Mouse (Mus musculus): Measurements from ENCODE around the gene Gm826. TPM values are rescaled to one million over a fixed set of nuclear protein-coding genes. Genes with fewer than 3 reads are reported as not detected.

The Gm826 gene
- not detected for polyA plus RNA-seq (2017; shearing (Covaris generic))

GRCm38 (mm10) chr2:160334111-160334661, at the start of gene Gm826:
Gene Gm826, minus strand, starts transcription at chr2:160334162.

GRCm38 (mm10) chr2:160366980-160367338, 33.0 kb upstream of the Gm826 start, which contains the start of gene Mafb:
Gene Mafb, minus strand, starts transcription at chr2:160367065.

Other genes with a start within 250 kb of the Gm826 start
- gene Mafb, start 32.9 kb upstream of the Gm826 start, polyA plus RNA-seq (2017; shearing (Covaris generic)): 0.11 TPM

Measured in activated CD4-positive, CD25-positive, alpha-beta regulatory T cell, adult 9 weeks (primary cell).